Mouse (Mus musculus): ENCODE data around the gene Dag1. TPM values are rescaled to one million over a fixed set of nuclear protein-coding genes. Genes with fewer than 3 reads are reported as not detected.

The Dag1 gene
- polyA plus RNA-seq, 1 experiment from 2014 or later = 52.7 TPM

- H3K27ac ChIP-seq (replicated peaks) = 0 out of 2 replicates have a peak overlapping the region, but pooled peaks have one; percentile 69
- ATAC-seq (ENCODE audit: low FRiP score, low TSS enrichment) = peak; percentile 92
- DNase-seq (ENCODE audit: low spot score) = peak; percentile 88
- no peak overlapping the region for H3K4me3 ChIP-seq (ENCODE audit: low read depth, low read length)
- no peak overlapping the region for H3K9ac ChIP-seq (ENCODE audit: low read length)
- H3K4me2 ChIP-seq (replicated peaks; ENCODE audit: low read depth) = no peak overlapping the region
- H3K4me1 ChIP-seq (replicated peaks; ENCODE audit: control insufficient read depth, insufficient read depth) = no peaks in the 10 kb centered on the region
- H3K27me3 ChIP-seq (ENCODE audit: control insufficient read depth, insufficient read depth, low read length) = no peaks in the 10 kb centered on the region
- TF ChIP-seq CTCF (IDR thresholded peaks at IDR 0.05; ENCODE audit: low read depth) = no peak
- no peak for TF ChIP-seq EP300 (optimal IDR thresholded peaks at IDR 0.05)
- H3K36me3 ChIP-seq (ENCODE audit: control insufficient read depth, insufficient read depth, low read length) = no peaks in the 10 kb centered on the region
- no peaks in the 10 kb centered on the region for H3K9me3 ChIP-seq (ENCODE audit: control insufficient read depth, low read length)
- 44% methylated on average over 10 of the region's 10 CpGs for WGBS
Observed at GRCm38 (mm10) chr9:108169751-108170150, 94.0 kb downstream of the Dag1 start.

- TF ChIP-seq CTCF (IDR thresholded peaks at IDR 0.05; ENCODE audit: low read depth) (no peak), EP300 (optimal IDR thresholded peaks at IDR 0.05) (no peak)
Observed at GRCm38 (mm10) chr9:108165143-108165542, 98.6 kb downstream of the Dag1 start.

GRCm38 (mm10) chr9:108163646-108164284 is 100.0 kb downstream of the Dag1 start:
- H3K4me3 ChIP-seq (ENCODE audit: low read depth, low read length) = no peak overlapping the region
- no peaks in the 10 kb centered on the region for H3K27me3 ChIP-seq (ENCODE audit: control insufficient read depth, insufficient read depth, low read length)
- H3K36me3 ChIP-seq (ENCODE audit: control insufficient read depth, insufficient read depth, low read length) = no peaks in the 10 kb centered on the region
- no peak overlapping the region for H3K27ac ChIP-seq (replicated peaks)
- H3K9ac ChIP-seq (ENCODE audit: low read length) = no peak overlapping the region
- ATAC-seq (ENCODE audit: low FRiP score, low TSS enrichment) = no peak
- no peak overlapping the region for H3K4me2 ChIP-seq (replicated peaks; ENCODE audit: low read depth)
- TF ChIP-seq EP300 (optimal IDR thresholded peaks at IDR 0.05) (no peak), CTCF (IDR thresholded peaks at IDR 0.05; ENCODE audit: low read depth) (no peak)
- H3K4me1 ChIP-seq (replicated peaks; ENCODE audit: control insufficient read depth, insufficient read depth) = no peaks in the 10 kb centered on the region
- no peak for DNase-seq (ENCODE audit: low spot score)
- WGBS = 78% methylated on average over 16 of the region's 16 CpGs
- no peaks in the 10 kb centered on the region for H3K9me3 ChIP-seq (ENCODE audit: control insufficient read depth, low read length)

More at GRCm38 (mm10) chr9:108165143-108165542, 98.6 kb downstream of the Dag1 start:
- Histone ChIP-seq H3K36me3 (ENCODE audit: control insufficient read depth, insufficient read depth, low read length) (no peaks in the 10 kb centered on the region), H3K4me2 (replicated peaks; ENCODE audit: low read depth) (no peak overlapping the region), H3K4me1 (replicated peaks; ENCODE audit: control insufficient read depth, insufficient read depth) (no peaks in the 10 kb centered on the region), H3K27me3 (ENCODE audit: control insufficient read depth, insufficient read depth, low read length) (no peaks in the 10 kb centered on the region), H3K9me3 (ENCODE audit: control insufficient read depth, low read length) (no peaks in the 10 kb centered on the region), H3K27ac (replicated peaks) (no peak overlapping the region), H3K9ac (ENCODE audit: low read length) (no peak overlapping the region), H3K4me3 (ENCODE audit: low read depth, low read length) (no peak overlapping the region)
- ATAC-seq (ENCODE audit: low FRiP score, low TSS enrichment) = peak; percentile 50
- DNase-seq (ENCODE audit: low spot score) = peak; percentile 34
- 49% methylated on average over 8 of the region's 8 CpGs for WGBS

DNA sequence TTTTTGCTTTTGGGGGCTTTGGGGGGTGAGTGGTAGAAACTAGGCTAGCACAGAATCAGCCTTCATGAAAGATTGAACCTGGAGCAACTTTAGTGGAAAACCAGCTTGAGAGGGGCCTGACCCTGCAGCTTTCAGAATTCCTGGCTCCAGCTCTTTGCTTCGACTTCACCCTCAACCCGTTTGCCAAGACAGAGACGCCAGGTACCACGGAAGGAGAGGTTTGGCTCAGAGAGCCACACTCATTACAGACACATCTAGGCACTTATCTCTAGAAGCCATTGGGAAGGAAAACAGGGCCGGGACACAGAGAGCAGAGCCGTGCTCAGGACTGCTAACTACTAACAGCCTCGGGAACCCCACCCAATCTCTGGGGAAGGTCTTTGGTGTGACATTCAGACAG is 105.9 kb downstream of the Dag1 start:
- DNase-seq (ENCODE audit: low spot score) = no peak
- no peak overlapping the region for H3K27ac ChIP-seq (replicated peaks)
- no peak overlapping the region for H3K9ac ChIP-seq (ENCODE audit: low read length)
- no peaks in the 10 kb centered on the region for H3K36me3 ChIP-seq (ENCODE audit: control insufficient read depth, insufficient read depth, low read length)
- no peaks in the 10 kb centered on the region for H3K27me3 ChIP-seq (ENCODE audit: control insufficient read depth, insufficient read depth, low read length)
- no peak for TF ChIP-seq EP300 (optimal IDR thresholded peaks at IDR 0.05)
- no peak for TF ChIP-seq CTCF (IDR thresholded peaks at IDR 0.05; ENCODE audit: low read depth)
- no peak for ATAC-seq (ENCODE audit: low FRiP score, low TSS enrichment)
- WGBS = 42% methylated on average over 7 of the region's 7 CpGs
- H3K4me1 ChIP-seq (replicated peaks; ENCODE audit: control insufficient read depth, insufficient read depth) = no peaks in the 10 kb centered on the region
- H3K9me3 ChIP-seq (ENCODE audit: control insufficient read depth, low read length) = no peaks in the 10 kb centered on the region
- H3K4me2 ChIP-seq (replicated peaks; ENCODE audit: low read depth) = no peak overlapping the region
- no peak overlapping the region for H3K4me3 ChIP-seq (ENCODE audit: low read depth, low read length)

- Histone ChIP-seq H3K27ac (replicated peaks) (no peak overlapping the region), H3K4me3 (ENCODE audit: low read depth, low read length) (no peak overlapping the region), H3K4me1 (replicated peaks; ENCODE audit: control insufficient read depth, insufficient read depth) (no peaks in the 10 kb centered on the region), H3K9ac (ENCODE audit: low read length) (no peak overlapping the region), H3K9me3 (ENCODE audit: control insufficient read depth, low read length) (no peaks in the 10 kb centered on the region), H3K4me2 (replicated peaks; ENCODE audit: low read depth) (no peak overlapping the region), H3K36me3 (ENCODE audit: control insufficient read depth, insufficient read depth, low read length) (no peaks in the 10 kb centered on the region), H3K27me3 (ENCODE audit: control insufficient read depth, insufficient read depth, low read length) (no peaks in the 10 kb centered on the region)
- no peak for TF ChIP-seq EP300 (optimal IDR thresholded peaks at IDR 0.05)
- TF ChIP-seq CTCF (IDR thresholded peaks at IDR 0.05; ENCODE audit: low read depth) = no peak
- DNase-seq (ENCODE audit: low spot score) (no peak), ATAC-seq (ENCODE audit: low FRiP score, low TSS enrichment) (no peak)
- 58% methylated on average over 6 of the region's 6 CpGs for WGBS
Observed at GRCm38 (mm10) chr9:108157451-108157850, 106.3 kb downstream of the Dag1 start.

GRCm38 (mm10) chr9:108156786-108157185 is 107.0 kb downstream of the Dag1 start:
- TF ChIP-seq CTCF (IDR thresholded peaks at IDR 0.05; ENCODE audit: low read depth) = no peak
- TF ChIP-seq EP300 (optimal IDR thresholded peaks at IDR 0.05) = no peak
- WGBS = 85% methylated on average over 5 of the region's 5 CpGs
- H3K4me2 ChIP-seq (replicated peaks; ENCODE audit: low read depth) = no peak overlapping the region

More at GRCm38 (mm10) chr9:108156786-108157185, 107.0 kb downstream of the Dag1 start:
- Histone ChIP-seq H3K4me3 (ENCODE audit: low read depth, low read length) (no peak overlapping the region), H3K27me3 (ENCODE audit: control insufficient read depth, insufficient read depth, low read length) (no peaks in the 10 kb centered on the region), H3K9ac (ENCODE audit: low read length) (no peak overlapping the region), H3K27ac (replicated peaks) (no peak overlapping the region), H3K9me3 (ENCODE audit: control insufficient read depth, low read length) (no peaks in the 10 kb centered on the region), H3K36me3 (ENCODE audit: control insufficient read depth, insufficient read depth, low read length) (no peaks in the 10 kb centered on the region), H3K4me1 (replicated peaks; ENCODE audit: control insufficient read depth, insufficient read depth) (no peaks in the 10 kb centered on the region)
- DNase-seq (ENCODE audit: low spot score) (no peak), ATAC-seq (ENCODE audit: low FRiP score, low TSS enrichment) (no peak)

All from stomach, postnatal 0 days (tissue).